Mouse (Mus musculus): ENCODE data around the gene Snrpc. TPM values are rescaled to one million over a fixed set of nuclear protein-coding genes. Genes with fewer than 3 reads are reported as not detected.
A peak's percentile ranks its signal among the peaks of the same experiment; 100 is the strongest.

Snrpc gene
- total and polyA plus RNA-seq, 3 experiments: 154 to 194 (median 171) TPM

DNA sequence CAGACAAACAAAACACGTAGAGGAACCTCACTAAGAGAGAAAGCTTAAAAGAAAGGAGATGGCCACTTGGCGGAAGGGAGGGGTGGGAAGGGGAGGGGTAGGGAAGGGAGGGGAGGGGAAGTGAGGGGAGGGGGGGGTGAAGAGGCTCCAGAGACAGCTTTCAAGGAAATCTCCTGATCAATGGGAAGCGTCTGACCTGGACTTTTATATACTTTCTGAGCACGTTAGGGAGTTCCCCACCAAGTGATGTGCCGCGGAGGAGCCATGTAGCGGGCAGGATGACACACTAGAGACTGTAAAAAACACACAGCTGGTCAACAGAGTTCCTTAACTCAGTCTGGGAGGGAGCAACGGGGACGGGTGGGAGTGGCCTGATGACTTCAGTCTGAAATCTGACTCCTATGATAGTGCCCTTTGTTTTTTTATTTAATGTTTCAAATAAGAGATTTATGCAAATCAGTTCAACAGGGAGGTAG is 11.0 kb upstream of the Snrpc start (continued):
- TF ChIP-seq KAT2A (IDR thresholded peaks at IDR 0.05; ENCODE audit: insufficient replicate concordance, low read length): no peak
- no peak for TF ChIP-seq PAX5 (IDR thresholded peaks at IDR 0.05; ENCODE audit: low read length)
- no peak for TF ChIP-seq MEF2A (IDR thresholded peaks at IDR 0.05; ENCODE audit: borderline replicate concordance, low read depth, low read length)

DNA sequence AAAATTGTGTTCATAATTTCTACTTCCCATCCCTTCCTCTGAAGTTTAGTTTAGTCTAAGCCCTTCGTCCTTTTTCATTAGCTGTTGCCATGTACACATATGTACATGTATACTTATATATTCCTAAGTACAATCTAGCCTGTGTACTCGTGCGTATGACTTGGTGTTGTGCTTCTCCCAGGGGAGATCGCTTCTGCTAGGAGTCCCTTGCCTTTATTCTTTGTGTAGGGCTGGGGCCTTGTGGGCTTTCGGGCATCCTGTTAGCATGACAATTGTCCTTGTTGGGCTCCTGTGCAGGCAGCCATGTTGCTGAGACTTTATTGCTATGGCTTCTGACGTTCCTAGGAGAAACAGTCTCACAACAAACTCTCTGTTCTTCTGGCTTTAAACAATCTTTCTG is 10.4 kb upstream of the Snrpc start:
- H3K27ac ChIP-seq (ENCODE audit: insufficient read depth, low read depth): peak overlapping the region; percentile 89
- no peak for TF ChIP-seq RCOR1 (conservative IDR thresholded peaks at IDR 0.05; ENCODE audit: low read depth, low read length)
- TF ChIP-seq BHLHE40 (IDR thresholded peaks at IDR 0.05; ENCODE audit: low read depth, low read length): peak; percentile 67
- peak; percentile 49; the same call in 1 of the 2 replicates for TF ChIP-seq SIN3A (IDR thresholded peaks at IDR 0.05; ENCODE audit: low read length)
- TF ChIP-seq KAT2A (IDR thresholded peaks at IDR 0.05; ENCODE audit: insufficient replicate concordance, low read length): no peak
- no peak for TF ChIP-seq MAX (IDR thresholded peaks at IDR 0.05; ENCODE audit: low read length)
- peak; percentile 44; the same call in 1 of the 2 replicates for TF ChIP-seq CHD1 (IDR thresholded peaks at IDR 0.05; ENCODE audit: low read depth, low read length)
- peak; percentile 33; the same call in 1 of the 2 replicates for TF ChIP-seq ZMIZ1 (IDR thresholded peaks at IDR 0.05; ENCODE audit: low read depth, low read length)
- no peak for TF ChIP-seq USF1 (IDR thresholded peaks at IDR 0.05; ENCODE audit: low read depth, low read length)
- TF ChIP-seq POLR2AphosphoS2 (IDR thresholded peaks at IDR 0.05; ENCODE audit: low read depth, low read length): no peak
- no peak for TF ChIP-seq MAZ (IDR thresholded peaks at IDR 0.05; ENCODE audit: low read depth, low read length)
- TF ChIP-seq ELF1 (IDR thresholded peaks at IDR 0.05; ENCODE audit: low read depth, low read length): no peak
- TF ChIP-seq IRF4 (IDR thresholded peaks at IDR 0.05; ENCODE audit: low read depth, low read length): 0 out of 2 replicates have a peak, but pooled peaks have one; percentile 19
- TF ChIP-seq JUN (IDR thresholded peaks at IDR 0.05; ENCODE audit: insufficient read depth, low read depth, low read length): no peak
- no peak for TF ChIP-seq MAFK (IDR thresholded peaks at IDR 0.05; ENCODE audit: insufficient replicate concordance, low read length)
- peak; percentile 34; the same call in 1 of the 2 replicates for TF ChIP-seq TCF12 (IDR thresholded peaks at IDR 0.05; ENCODE audit: low read depth, low read length)
- TF ChIP-seq JUND (conservative IDR thresholded peaks at IDR 0.05; ENCODE audit: low read depth, low read length): no peak
- no peak; the same call in 1 of the 2 replicates for TF ChIP-seq MXI1 (IDR thresholded peaks at IDR 0.05; ENCODE audit: low read depth, low read length)
- TF ChIP-seq NRF1 (IDR thresholded peaks at IDR 0.05; ENCODE audit: low read depth, low read length): 0 out of 2 replicates have a peak, but pooled peaks have one; percentile 17
- TF ChIP-seq MYC (IDR thresholded peaks at IDR 0.05; ENCODE audit: low read depth, low read length): 0 out of 2 replicates have a peak, but pooled peaks have one; percentile 18
- TF ChIP-seq CHD2 (IDR thresholded peaks at IDR 0.05; ENCODE audit: low read length): no peak
- peak; percentile 42; the same call in 1 of the 2 replicates for TF ChIP-seq HCFC1 (IDR thresholded peaks at IDR 0.05; ENCODE audit: low read depth, low read length)
- peaks cover 7 to 25% of the 10 kb centered on the region in 2 experiments; a peak in 3 of 4 replicates for H3K4me1 ChIP-seq (ENCODE audit: control insufficient read depth in 1 of 2, insufficient read depth in 2 of 2)
- H3K9me3 ChIP-seq (replicated peaks; ENCODE audit: low read length): no peaks in the 10 kb centered on the region
- dilution Hi-C loops (cut with MboI; ENCODE audit: extremely low pct_ligation_motif_present, extremely low pct_unique_long_range_greater_than_20kb, low sequenced_read_pairs): no loop called here
- H3K79me2 ChIP-seq (replicated peaks; ENCODE audit: control insufficient read depth, extremely low read depth, insufficient read depth, poor library complexity, severe bottlenecking): no peaks in the 10 kb centered on the region
- H3K4me2 ChIP-seq (ENCODE audit: insufficient read depth, low read depth, poor library complexity, severe bottlenecking): peak overlapping the region; percentile 72
- in situ Hi-C loops (cut with MboI; ENCODE audit: low pct_ligation_motif_present, low pct_unique_long_range_greater_than_20kb, low sequenced_read_pairs): no loop called here
- peak overlapping the region; percentile 35 to 61 (median 47) for H3K4me3 ChIP-seq (replicated peaks in 1 of 3; ENCODE audit: low read depth in 2 of 3, low read length in 2 of 3, poor library complexity in 1 of 3)
- no peaks in the 10 kb centered on the region for H3K36me3 ChIP-seq (replicated peaks in 1 of 2; ENCODE audit: control insufficient read depth in 1 of 2, insufficient read depth in 1 of 2, low read length in 1 of 2)
- peak; percentile 70 for DNase-seq (ENCODE audit: extremely low read depth)
- H3K27me3 ChIP-seq (replicated peaks): no peaks in the 10 kb centered on the region
- peak overlapping the region; percentile 57 for H3K9ac ChIP-seq (ENCODE audit: insufficient read depth, low read depth)

Measured in CH12.LX (cell line).